In the genomic region with DNA sequence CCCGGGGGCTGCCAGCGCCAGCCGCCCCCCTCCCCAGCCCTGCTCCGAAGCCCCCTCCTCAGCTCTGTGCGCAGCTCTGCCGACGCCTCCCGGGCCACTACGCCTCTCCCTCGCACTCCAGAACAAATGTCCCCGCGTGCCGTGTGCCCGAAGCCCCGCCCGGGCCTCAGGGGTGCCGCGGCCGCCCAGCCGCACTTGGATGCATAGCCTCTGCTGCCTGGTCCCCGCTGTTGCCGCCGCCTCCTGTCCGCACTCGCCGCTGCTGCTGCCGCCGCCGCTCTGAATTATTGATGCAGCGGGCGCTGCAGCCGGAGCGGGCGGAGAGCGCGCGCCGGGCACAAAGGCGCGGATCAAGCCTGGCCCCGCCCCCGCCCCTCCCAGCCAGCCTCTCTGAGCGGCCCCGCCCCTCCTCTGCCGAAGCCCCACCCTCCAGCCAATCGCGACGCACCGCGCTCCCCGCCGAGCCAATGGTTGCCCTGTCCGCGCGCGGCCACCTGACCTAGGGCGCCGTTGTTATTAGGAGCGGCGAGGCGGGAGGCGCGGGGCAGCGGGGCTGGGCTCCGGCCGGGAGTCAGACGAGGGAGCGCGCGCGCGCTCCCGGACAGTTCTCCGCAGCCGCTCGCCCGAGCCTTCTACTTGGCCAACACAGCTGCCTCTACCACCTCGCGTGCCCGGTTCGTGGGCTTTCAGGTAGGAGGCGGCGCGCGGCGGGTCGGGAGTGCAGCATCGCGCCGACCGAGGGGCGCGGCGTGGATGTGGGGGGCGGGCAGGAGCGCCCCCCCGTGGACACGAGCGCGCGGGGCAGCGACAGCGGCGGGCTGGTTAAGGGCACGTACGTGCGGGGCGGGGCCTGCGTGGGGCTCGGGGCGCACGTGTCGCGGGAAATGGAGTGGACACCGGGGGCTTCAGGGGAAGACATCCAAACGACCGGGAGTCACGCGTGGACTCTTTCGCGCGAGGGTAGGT, we compare ENCODE assay signal across 8 mouse cellular contexts. TPM values are rescaled to one million over a fixed set of nuclear protein-coding genes. Genes with fewer than 3 reads are reported as not detected.
A peak's percentile ranks its signal among the peaks of the same experiment; 100 is the strongest.
DNase-seq lines count a peak whose midpoint lies in the region; ATAC-seq lines count a peak whose summit lies in the region.

A gene (minus strand): TSS at position 339 of the 966 bp plus-strand sequence.

- H3K9me3 ChIP-seq in hindbrain, embryonic 13.5 days = no peaks in the 10 kb centered on the region
- no peaks in the 10 kb centered on the region for H3K9me3 ChIP-seq in lung, embryonic 16.5 days (ENCODE audit: control insufficient read depth, low read length)

- H3K36me3 ChIP-seq in hindbrain, embryonic 13.5 days = no peaks in the 10 kb centered on the region
- no peaks in the 10 kb centered on the region for H3K36me3 ChIP-seq in lung, embryonic 16.5 days (ENCODE audit: control insufficient read depth, insufficient read depth, low read length)

- H3K27me3 ChIP-seq in hindbrain, embryonic 13.5 days = peaks cover 74% of the 10 kb centered on the region
- peaks cover 83% of the 10 kb centered on the region for H3K27me3 ChIP-seq in lung, embryonic 16.5 days (ENCODE audit: control insufficient read depth, insufficient read depth, low read depth, low read length)

- under 1% methylated on average over 119 of the region's 122 CpGs for WGBS in hindbrain, embryonic 13.5 days
- WGBS in lung, embryonic 16.5 days = under 1% methylated on average over 87 of the region's 122 CpGs

- peak; percentile 94 for DNase-seq in adrenal gland, adult 2 months
- DNase-seq in cerebellum, postnatal 4 days (ENCODE audit: low spot score in 2 of 2) = peak; percentile 88 to 95
- peak; percentile 78 to 80 for DNase-seq in frontal cortex, postnatal 36 days (ENCODE audit: low spot score in 2 of 2)
- DNase-seq in layer of hippocampus, postnatal 14 days (ENCODE audit: low spot score in 2 of 2) = peak; percentile 78 to 85
- peak; percentile 85 for DNase-seq in ovary, postnatal 36 days (ENCODE audit: low spot score)
- peak; percentile 72 for DNase-seq in thymus, postnatal 4 days

- H3K27ac ChIP-seq in hindbrain, embryonic 13.5 days = peak within 1 kb of the TSS; percentile 93
- H3K27ac ChIP-seq in lung, embryonic 16.5 days (ENCODE audit: low read length) = no peak within 1 kb of the TSS

- H3K9ac ChIP-seq in hindbrain, embryonic 13.5 days = peak within 1 kb of the TSS; percentile 86
- H3K9ac ChIP-seq in lung, embryonic 16.5 days (ENCODE audit: low read length) = no peak within 1 kb of the TSS

- H3K4me3 ChIP-seq in hindbrain, embryonic 13.5 days = peak within 1 kb of the TSS; percentile 66
- peak within 1 kb of the TSS; percentile 55 for H3K4me3 ChIP-seq in lung, embryonic 16.5 days (ENCODE audit: low read length)

- peaks cover 71% of the 10 kb centered on the region for H3K4me1 ChIP-seq in hindbrain, embryonic 13.5 days (replicated peaks)
- H3K4me1 ChIP-seq in lung, embryonic 16.5 days (replicated peaks; ENCODE audit: control insufficient read depth, insufficient read depth, low read length) = peaks cover 25% of the 10 kb centered on the region

- peak within 1 kb of the TSS; percentile 90 for H3K4me2 ChIP-seq in hindbrain, embryonic 13.5 days
- H3K4me2 ChIP-seq in lung, embryonic 16.5 days (ENCODE audit: low read depth, low read length) = peak within 1 kb of the TSS; percentile 98

- peak; percentile 93 for ATAC-seq in hindbrain, embryonic 13.5 days (ENCODE audit: low FRiP score)
- ATAC-seq in lung, embryonic 16.5 days (ENCODE audit: low read depth) = peak; percentile 99

RNA-seq across cellular contexts. Expression of the gene that starts here (rescaled TPM):
- total RNA-seq in adrenal gland, adult 2 months (2021) = under 1 TPM in 1 of 2 experiments, not detected in 1; 0.52 TPM
- 0.65 and 0.82 TPM in 2 replicates for polyA plus RNA-seq in adrenal gland, adult 2 months (2012; rRNA removed)
- 35.3 and 39.3 TPM in 2 replicates for polyA plus RNA-seq in hindbrain, embryonic 13.5 days (2015; fragmentation: Nextera tagmentation; extraction: Ambion mirVana)
- 1 to 10 TPM; 5.9 to 7.0 TPM for total RNA-seq in layer of hippocampus, postnatal 14 days (2021)
- polyA plus RNA-seq in lung, embryonic 16.5 days (2015; fragmentation: Nextera tagmentation; extraction: Ambion mirVana) = not detected in 2 replicates

Comparison
In these comparisons a context has a peak if more than half of its experiments do, and no peak if none do; other contexts are left out.
1. RNA of the gene that starts here (total RNA-seq): 5.9 to 7.0 TPM in layer of hippocampus, postnatal 14 days; 0.52 TPM in adrenal gland, adult 2 months; every median in the first group is over 4 times any median in the second.
2. RNA of the gene that starts here (polyA plus RNA-seq): 35.3 to 39.3 TPM in hindbrain, embryonic 13.5 days; 0.65 to 0.82 TPM in adrenal gland, adult 2 months and not detected in lung, embryonic 16.5 days; every median in the first group is over 10 times any median in the second.
3. Peak in DNase-seq in adrenal gland, adult 2 months; RNA of the gene not detected or under 1 TPM.
4. Peak in ATAC-seq, H3K4me3 ChIP-seq and H3K4me2 ChIP-seq in lung, embryonic 16.5 days; RNA of the gene not detected or under 1 TPM.
5. Peak in every context shown above with its lines, with median percentiles within 50 percentile points of each other: DNase-seq.